Mouse (Mus musculus): ENCODE measurements at regions not wholly inside any gene's neighbourhood (a gene's known extent, or its start where the extent isn't known, plus 50 kb on each side); places are given as distances from the start of the nearest gene placed in this dataset.
"Not testable (repeated sequence)": the region's sequence is repeated elsewhere in the genome, so short reads cannot be mapped to it uniquely, and the experiment has no call there.

DNA sequence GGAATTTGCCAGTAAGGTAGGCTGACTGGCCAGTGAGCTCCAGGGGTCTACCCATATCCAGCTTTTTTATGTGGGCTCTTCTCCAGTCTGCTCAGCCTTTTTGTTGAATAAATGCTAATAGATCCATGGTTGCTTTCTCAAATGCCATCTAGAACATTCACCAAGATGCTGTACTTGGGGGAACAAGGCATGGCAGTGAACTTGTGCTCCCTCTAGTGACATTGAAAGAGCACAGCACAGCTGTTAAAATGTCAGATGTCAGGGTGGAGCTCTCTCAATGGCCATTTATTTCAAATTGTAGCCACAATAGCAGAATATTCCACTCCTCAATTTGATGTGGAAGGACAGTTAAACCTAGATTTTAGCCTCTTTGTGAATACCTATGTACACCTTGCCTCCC lies 86.3 kb downstream of the Kcnk1 start:
- peak; percentile 60 for DNase-seq (ENCODE audit: low spot score)

DNA sequence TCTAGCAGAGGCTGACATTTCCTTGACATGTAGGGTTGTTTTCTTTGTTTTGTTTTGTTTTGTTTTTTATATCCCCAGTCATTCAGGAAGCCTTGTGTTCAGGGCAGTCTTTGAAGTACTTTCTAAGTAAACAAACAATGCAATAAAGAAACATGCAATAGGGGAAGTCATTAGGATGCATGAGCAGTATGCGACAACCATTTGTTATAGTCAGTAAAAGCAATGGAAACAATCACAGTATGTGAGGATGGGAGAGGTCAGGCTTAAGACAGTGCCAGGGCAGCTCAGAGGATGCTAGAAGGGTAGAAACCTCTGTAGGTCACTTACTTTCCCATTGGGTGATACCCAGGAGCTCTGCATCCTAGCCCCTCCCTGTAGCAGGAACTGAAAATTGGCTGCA lies 87.9 kb downstream of the Kcnk1 start:
- DNase-seq (ENCODE audit: low spot score): no peak

GRCm38 (mm10) chr8:126090772-126091171 lies 95.8 kb downstream of the Kcnk1 start:
- DNase-seq (ENCODE audit: low spot score): no peak

- DNase-seq (ENCODE audit: low spot score): no peak
Observed at GRCm38 (mm10) chr8:126094005-126094404, 99.0 kb downstream of the Kcnk1 start.

DNA sequence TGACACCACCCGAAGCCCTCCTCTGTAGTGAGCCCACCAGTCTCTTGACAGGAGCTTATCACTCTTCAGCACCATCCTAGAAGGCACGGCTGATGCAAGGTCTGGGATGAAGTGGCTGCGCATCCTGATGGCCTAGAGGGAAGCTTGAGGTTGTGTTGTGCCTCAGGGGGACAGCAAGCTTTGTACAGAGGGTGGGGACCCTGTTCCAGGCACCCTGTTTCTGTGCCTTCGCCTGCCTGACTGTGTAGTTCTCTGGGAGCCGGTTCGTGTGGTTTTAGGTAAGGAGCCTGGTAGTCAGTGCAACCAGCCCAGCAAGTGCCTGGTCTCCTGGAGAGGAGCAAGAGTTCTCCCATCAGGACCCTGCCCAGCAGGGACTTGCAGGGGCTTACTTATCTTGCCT lies 101.1 kb downstream of the Kcnk1 start:
- no peak for DNase-seq (ENCODE audit: low spot score)

DNA sequence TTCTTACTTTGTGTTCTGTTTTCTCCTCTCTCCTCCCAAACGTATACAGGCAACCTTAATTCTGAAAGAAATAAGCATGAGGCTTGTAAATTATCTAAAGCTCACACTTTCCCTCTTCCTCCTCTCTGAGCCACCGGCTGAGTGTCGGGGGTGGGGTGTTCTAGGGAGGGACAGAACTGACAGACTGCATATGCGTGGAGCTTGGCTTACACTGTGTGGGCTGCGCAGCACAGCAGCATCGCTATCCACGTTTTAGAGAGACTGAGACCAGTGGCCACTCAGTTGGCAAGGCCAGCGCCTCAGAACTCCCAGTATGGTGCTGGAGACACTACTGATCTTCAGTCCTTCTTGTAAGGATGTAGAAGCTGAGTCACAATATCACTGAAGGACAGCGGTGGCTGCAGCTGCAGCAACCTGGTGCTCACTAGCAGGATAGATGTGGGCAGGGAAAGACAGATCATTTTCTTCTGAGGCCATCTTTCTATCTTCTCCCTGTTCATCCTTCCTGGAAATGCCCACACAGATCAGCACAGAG lies 101.7 kb downstream of the Kcnk1 start:
- no peak for DNase-seq (ENCODE audit: low spot score)

- DNase-seq (ENCODE audit: low spot score): no peak
Observed at GRCm38 (mm10) chr8:126098886-126099285, 103.9 kb downstream of the Kcnk1 start.

DNA sequence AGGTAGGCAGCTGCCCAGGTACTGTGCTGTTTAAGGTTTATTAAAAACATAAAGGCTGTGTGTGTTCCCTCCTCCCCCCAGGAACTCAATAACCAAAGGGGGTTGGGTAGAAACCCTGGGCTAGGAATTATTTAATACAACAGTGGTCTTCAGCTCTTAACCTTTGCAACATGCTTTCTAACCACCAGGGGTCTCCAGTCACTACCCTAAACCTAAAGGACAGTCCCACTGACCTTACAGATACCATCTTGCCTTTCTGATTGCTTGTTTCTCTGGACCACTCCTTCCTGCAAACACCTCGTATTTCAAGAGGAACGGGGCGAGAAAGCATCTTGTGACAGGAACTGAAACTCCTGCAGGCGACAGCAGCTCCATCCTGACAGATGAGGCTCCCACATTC lies 104.9 kb downstream of the Kcnk1 start:
- peak; percentile 14 for DNase-seq (ENCODE audit: low spot score)

- no peak for DNase-seq (ENCODE audit: low spot score)
Observed at GRCm38 (mm10) chr8:126105043-126105442, 110.1 kb downstream of the Kcnk1 start.

GRCm38 (mm10) chr8:126126041-126126440 lies 131.1 kb downstream of the Kcnk1 start:
- DNase-seq (ENCODE audit: low spot score): no peak

GRCm38 (mm10) chr8:126132076-126132475 lies 137.1 kb downstream of the Kcnk1 start:
- no peak for DNase-seq (ENCODE audit: low spot score)

GRCm38 (mm10) chr8:126132918-126133317 lies 137.9 kb downstream of the Kcnk1 start:
- DNase-seq (ENCODE audit: low spot score): not testable (repeated sequence)

DNA sequence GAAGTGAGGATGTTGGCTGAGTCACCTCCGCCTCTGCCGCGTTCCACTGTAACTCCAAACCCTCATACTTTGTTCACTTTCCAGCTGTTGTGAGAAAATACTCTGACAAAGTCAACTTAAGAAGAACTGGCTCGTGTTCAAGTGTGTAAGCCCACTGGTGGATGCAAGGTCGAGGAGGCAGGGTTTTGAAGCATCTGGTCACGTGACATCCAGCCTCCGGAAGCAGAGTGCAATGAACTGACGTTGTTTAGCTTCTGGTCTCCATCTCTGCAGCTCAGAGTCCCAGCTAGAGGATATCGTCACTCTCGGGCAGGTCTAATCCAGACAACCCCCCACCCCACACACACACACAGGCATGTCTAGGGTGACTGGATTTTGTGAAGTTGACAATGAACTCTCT lies 140.1 kb downstream of the Kcnk1 start:
- DNase-seq (ENCODE audit: low spot score): no peak

DNA sequence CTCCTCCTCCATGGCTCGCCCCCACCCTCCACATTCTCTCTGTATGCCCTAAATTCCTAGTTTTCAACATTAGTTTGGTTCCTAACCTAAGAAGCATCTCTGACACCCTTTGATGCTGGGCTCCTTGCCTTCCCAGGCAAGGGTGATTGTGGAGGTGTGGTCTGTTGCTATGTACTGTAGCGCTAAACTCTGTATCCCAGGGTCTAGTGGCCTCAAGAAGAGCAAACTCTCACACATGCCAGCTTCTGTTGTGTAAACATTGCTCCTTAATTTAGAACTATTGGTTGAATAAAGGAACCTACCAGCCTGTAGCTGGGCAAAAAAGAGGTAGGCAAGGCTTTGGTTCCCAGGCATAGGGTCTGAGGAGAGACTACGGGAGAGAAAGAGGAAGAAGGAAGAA lies 140.6 kb downstream of the Kcnk1 start:
- no peak for DNase-seq (ENCODE audit: low spot score)

- no peak for DNase-seq (ENCODE audit: low spot score)
Observed at GRCm38 (mm10) chr8:126136946-126137345, 142.0 kb downstream of the Kcnk1 start.

- DNase-seq (ENCODE audit: low spot score): no peak
Observed at GRCm38 (mm10) chr8:126137452-126137851, 142.5 kb downstream of the Kcnk1 start.

GRCm38 (mm10) chr8:126138645-126139545 lies 143.9 kb downstream of the Kcnk1 start:
- peak; percentile 46 for DNase-seq (ENCODE audit: low spot score)

DNA sequence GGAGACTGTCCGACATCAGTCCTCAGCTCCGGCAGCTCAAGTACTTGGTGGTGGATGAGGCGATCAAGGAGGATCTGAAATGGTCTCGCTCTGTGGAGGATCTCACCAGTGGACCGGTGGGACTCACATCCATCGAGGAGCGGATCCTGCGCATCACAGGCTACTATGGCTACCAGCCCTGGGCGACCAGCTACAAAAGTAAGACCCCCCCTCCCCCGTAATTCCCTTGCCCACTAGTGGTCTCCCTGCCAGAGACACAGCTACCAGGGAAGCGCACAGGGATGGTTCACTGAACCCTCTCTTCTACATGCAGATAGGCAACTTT lies 144.5 kb downstream of the Kcnk1 start:
- DNase-seq (ENCODE audit: low spot score): peak; percentile 11

GRCm38 (mm10) chr8:126140998-126141397 lies 146.0 kb downstream of the Kcnk1 start:
- DNase-seq (ENCODE audit: low spot score): no peak

DNA sequence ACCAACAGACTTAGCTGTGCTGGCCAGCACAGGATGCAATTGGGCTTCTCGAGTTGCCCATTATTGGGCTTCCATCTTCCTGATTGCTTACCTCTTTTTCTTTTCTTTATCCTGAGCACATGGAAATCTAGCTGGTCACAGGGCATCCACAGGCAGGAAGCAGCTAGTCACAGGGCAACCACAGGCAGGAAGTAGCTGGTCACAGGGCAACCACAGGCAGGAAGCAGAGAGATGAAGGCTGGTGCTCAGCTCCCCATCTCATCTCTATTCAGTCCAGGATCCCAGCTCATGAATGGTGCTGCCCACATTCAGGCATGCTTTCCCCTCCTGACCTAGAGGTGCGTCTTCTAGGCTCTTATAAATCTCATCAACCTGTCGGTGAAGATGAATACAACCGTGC lies 146.8 kb upstream of the Slc35f3 start:
- no peak for DNase-seq (ENCODE audit: low spot score)

DNA sequence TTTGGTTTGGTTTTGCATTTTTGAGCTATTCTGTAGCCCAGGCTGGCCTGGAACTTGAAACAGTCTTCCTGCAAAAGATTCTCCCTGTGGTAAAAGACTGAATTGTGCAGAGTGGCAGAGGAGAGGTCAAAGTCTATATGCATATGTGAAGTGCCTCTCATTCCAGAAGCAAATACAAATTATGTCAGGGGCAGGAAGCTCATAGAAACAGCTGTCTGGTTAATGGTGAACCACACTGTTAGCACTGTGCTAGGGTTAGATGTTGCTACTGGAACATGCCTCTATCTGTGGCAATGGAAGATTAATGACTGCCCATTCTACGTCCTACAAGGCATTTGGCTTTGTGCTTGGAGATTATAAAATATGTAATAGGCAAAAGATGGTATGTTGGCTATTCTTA lies 144.4 kb upstream of the Slc35f3 start:
- no peak for DNase-seq (ENCODE audit: low spot score)

GRCm38 (mm10) chr8:126157452-126158185 lies 140.7 kb upstream of the Slc35f3 start:
- DNase-seq (ENCODE audit: low spot score): peak; percentile 42

- no peak for DNase-seq (ENCODE audit: low spot score)
Observed at GRCm38 (mm10) chr8:126159485-126159884, 138.9 kb upstream of the Slc35f3 start.
